Mouse (Mus musculus) embryonic facial prominence, embryonic 13.5 days (tissue): ENCODE results near the gene Sgsm3. TPM values are rescaled to one million over a fixed set of nuclear protein-coding genes. Genes with fewer than 3 reads are reported as not detected.

Experiments
- ATAC-seq: fragments of 200-750 bp; cut with Nextera tagmentation; 2 replicates; pipeline ENCODE4 v1.8.0; 2017; ENCODE audit warnings: low read depth; ENCODE audit not compliant: insufficient number of reproducible peaks, insufficient read depth, low FRiP score, low TSS enrichment
- H3K27ac ChIP-seq: fragments of 300-500 bp; sonication (generic); 2 replicates; pipeline ENCODE4 v1.5.1; 2015; ENCODE audit warnings: moderate library complexity, mild to moderate bottlenecking, inconsistent platforms
- H3K27me3 ChIP-seq: fragments of 300-500 bp; sonication (generic); 2 replicates; pipeline ENCODE4 v1.6.1; 2015; ENCODE audit warnings: mild to moderate bottlenecking, inconsistent platforms
- H3K36me3 ChIP-seq: fragments of 300-500 bp; sonication (generic); 2 replicates; pipeline ENCODE4 v1.6.1; 2015; ENCODE audit warnings: mild to moderate bottlenecking, inconsistent platforms
- H3K4me1 ChIP-seq: fragments of 300-500 bp; sonication (generic); 2 replicates; pipeline ENCODE4 v1.6.1; 2015; ENCODE audit warnings: inconsistent platforms
- H3K4me2 ChIP-seq: fragments of 300-500 bp; sonication (generic); 2 replicates; pipeline ENCODE4 v1.6.1; 2015; ENCODE audit warnings: moderate library complexity, mild to moderate bottlenecking, inconsistent platforms
- H3K4me3 ChIP-seq: fragments of 300-500 bp; sonication (generic); 2 replicates; pipeline ENCODE4 v1.5.1; 2015; ENCODE audit warnings: mild to moderate bottlenecking, inconsistent platforms
- H3K9ac ChIP-seq: fragments of 300-500 bp; sonication (generic); 2 replicates; pipeline ENCODE4 v1.6.1; 2015; ENCODE audit warnings: mild to moderate bottlenecking, inconsistent platforms
- H3K9me3 ChIP-seq: fragments of 300-500 bp; sonication (generic); 2 replicates; pipeline ENCODE4 v1.6.1; 2016; ENCODE audit warnings: inconsistent platforms
- WGBS: fragments of 180-500 bp; shearing (Covaris S2); methylation state at CpG from one replicate; pipeline ENCODE4 v1.1.7; 2015; ENCODE audit warnings: mixed read lengths; 5-methylcytosine and 5-hydroxymethylcytosine counted together
- polyA plus RNA-seq: library from polyadenylated mRNA; unstranded; fragments of >200 nt; fragmentation: Nextera tagmentation; extraction: Ambion mirVana; gene quantifications from 2 replicates; pipeline ENCODE4 v1.2.1, GENCODE M21; 2015

The Sgsm3 gene
- polyA plus RNA-seq, 1 experiment from 2014 or later = 25.9 TPM

- H3K27ac ChIP-seq = no peak overlapping the region
- no peaks in the 10 kb centered on the region for H3K4me1 ChIP-seq
- H3K4me2 ChIP-seq = no peak overlapping the region
- no peaks in the 10 kb centered on the region for H3K36me3 ChIP-seq
- ATAC-seq = no peak
- H3K9ac ChIP-seq = no peak overlapping the region
- no peak overlapping the region for H3K4me3 ChIP-seq
- H3K9me3 ChIP-seq = no peaks in the 10 kb centered on the region
- H3K27me3 ChIP-seq = no peaks in the 10 kb centered on the region
- WGBS = 43% methylated on average over 1 of the region's 1 CpGs
Observed at GRCm38 (mm10) chr15:80988331-80988730, 10.8 kb downstream of the Sgsm3 start.

GRCm38 (mm10) chr15:80989712-80990111 lies 12.1 kb downstream of the Sgsm3 start:
- Histone ChIP-seq H3K27me3 (no peaks in the 10 kb centered on the region), H3K9ac (no peak overlapping the region), H3K4me2 (no peak overlapping the region), H3K9me3 (no peaks in the 10 kb centered on the region), H3K4me1 (no peaks in the 10 kb centered on the region), H3K27ac (no peak overlapping the region), H3K36me3 (no peaks in the 10 kb centered on the region), H3K4me3 (no peak overlapping the region)
- ATAC-seq = no peak
- 64% methylated on average over 3 of the region's 3 CpGs for WGBS

GRCm38 (mm10) chr15:80994959-80995358 lies 17.4 kb downstream of the Sgsm3 start:
- Histone ChIP-seq H3K27ac (no peak overlapping the region), H3K36me3 (no peaks in the 10 kb centered on the region), H3K9ac (no peak overlapping the region), H3K4me1 (no peaks in the 10 kb centered on the region), H3K4me3 (no peak overlapping the region), H3K4me2 (no peak overlapping the region), H3K9me3 (no peaks in the 10 kb centered on the region), H3K27me3 (no peaks in the 10 kb centered on the region)
- no peak for ATAC-seq
- WGBS = 86% methylated on average over 5 of the region's 5 CpGs

GRCm38 (mm10) chr15:80996090-80996835 lies 18.7 kb downstream of the Sgsm3 start:
- Histone ChIP-seq H3K4me1 (no peaks in the 10 kb centered on the region; the same call in 1 of the 2 replicates), H3K9me3 (no peaks in the 10 kb centered on the region), H3K27ac (no peak overlapping the region), H3K4me2 (no peak overlapping the region), H3K9ac (no peak overlapping the region), H3K36me3 (no peaks in the 10 kb centered on the region), H3K27me3 (no peaks in the 10 kb centered on the region), H3K4me3 (no peak overlapping the region)
- WGBS = 69% methylated on average over 6 of the region's 6 CpGs
- no peak for ATAC-seq

- 45% methylated on average over 1 of the region's 1 CpGs for WGBS
- no peak overlapping the region for H3K9ac ChIP-seq
Observed at GRCm38 (mm10) chr15:80997077-80997476, 19.5 kb downstream of the Sgsm3 start.

GRCm38 (mm10) chr15:81000419-81001138 lies 23.0 kb downstream of the Sgsm3 start:
- no peaks in the 10 kb centered on the region; the same call in 1 of the 2 replicates for H3K4me1 ChIP-seq
- H3K4me2 ChIP-seq = no peak overlapping the region
- H3K4me3 ChIP-seq = no peak overlapping the region
- H3K9me3 ChIP-seq = no peaks in the 10 kb centered on the region
- 40% methylated on average over 3 of the region's 4 CpGs for WGBS
- H3K36me3 ChIP-seq = peaks cover 13% of the 10 kb centered on the region; the same call in 1 of the 2 replicates
- no peak overlapping the region for H3K9ac ChIP-seq
- no peaks in the 10 kb centered on the region for H3K27me3 ChIP-seq
- H3K27ac ChIP-seq = no peak overlapping the region
- ATAC-seq = no peak

More at GRCm38 (mm10) chr15:80997077-80997476, 19.5 kb downstream of the Sgsm3 start:
- Histone ChIP-seq H3K27ac (no peak overlapping the region), H3K4me2 (no peak overlapping the region), H3K36me3 (no peaks in the 10 kb centered on the region), H3K27me3 (no peaks in the 10 kb centered on the region), H3K4me1 (no peaks in the 10 kb centered on the region; the same call in 1 of the 2 replicates), H3K9me3 (no peaks in the 10 kb centered on the region), H3K4me3 (no peak overlapping the region)
- ATAC-seq = no peak

- Histone ChIP-seq H3K4me1 (no peaks in the 10 kb centered on the region), H3K27ac (peak overlapping the region; percentile 35; the same call in 1 of the 2 replicates), H3K36me3 (peaks cover 53% of the 10 kb centered on the region), H3K4me2 (no peak overlapping the region), H3K27me3 (no peaks in the 10 kb centered on the region), H3K4me3 (no peak overlapping the region), H3K9ac (no peak overlapping the region), H3K9me3 (no peaks in the 10 kb centered on the region)
- no peak for ATAC-seq
- WGBS = 79% methylated on average over 10 of the region's 10 CpGs
Observed at GRCm38 (mm10) chr15:81006127-81006735, 28.7 kb downstream of the Sgsm3 start.

GRCm38 (mm10) chr15:81007339-81007738 lies 29.8 kb downstream of the Sgsm3 start:
- no peak overlapping the region for H3K4me2 ChIP-seq
- H3K27me3 ChIP-seq = no peaks in the 10 kb centered on the region
- H3K9ac ChIP-seq = no peak overlapping the region
- WGBS = 93% methylated on average over 9 of the region's 9 CpGs
- H3K9me3 ChIP-seq = no peaks in the 10 kb centered on the region
- H3K4me1 ChIP-seq = no peaks in the 10 kb centered on the region
- no peak overlapping the region for H3K4me3 ChIP-seq
- no peak overlapping the region for H3K27ac ChIP-seq
- no peak for ATAC-seq
- H3K36me3 ChIP-seq = peaks cover 62% of the 10 kb centered on the region

- Histone ChIP-seq H3K27ac (no peak overlapping the region), H3K9ac (no peak overlapping the region), H3K4me3 (no peak overlapping the region), H3K27me3 (no peaks in the 10 kb centered on the region), H3K36me3 (peaks cover 62% of the 10 kb centered on the region), H3K4me2 (no peak overlapping the region), H3K4me1 (no peaks in the 10 kb centered on the region), H3K9me3 (no peaks in the 10 kb centered on the region)
- 88% methylated on average over 8 of the region's 8 CpGs for WGBS
- no peak for ATAC-seq
Observed at GRCm38 (mm10) chr15:81007905-81008304, 30.3 kb downstream of the Sgsm3 start.

- ATAC-seq = no peak
- H3K36me3 ChIP-seq = peaks cover 65% of the 10 kb centered on the region
- H3K4me1 ChIP-seq = no peaks in the 10 kb centered on the region
- 53% methylated on average over 10 of the region's 10 CpGs for WGBS
- H3K4me3 ChIP-seq = no peak overlapping the region
- no peaks in the 10 kb centered on the region for H3K9me3 ChIP-seq
- no peak overlapping the region for H3K4me2 ChIP-seq
- no peak overlapping the region for H3K9ac ChIP-seq
- no peaks in the 10 kb centered on the region for H3K27me3 ChIP-seq
- H3K27ac ChIP-seq = no peak overlapping the region
Observed at GRCm38 (mm10) chr15:81008689-81009123, 31.1 kb downstream of the Sgsm3 start.

GRCm38 (mm10) chr15:81010114-81010513 lies 32.5 kb downstream of the Sgsm3 start:
- Histone ChIP-seq H3K4me3 (no peak overlapping the region), H3K4me1 (no peaks in the 10 kb centered on the region), H3K27ac (no peak overlapping the region), H3K27me3 (no peaks in the 10 kb centered on the region), H3K36me3 (peaks cover 74% of the 10 kb centered on the region), H3K9me3 (no peaks in the 10 kb centered on the region), H3K4me2 (no peak overlapping the region), H3K9ac (no peak overlapping the region)
- no peak for ATAC-seq
- WGBS = 84% methylated on average over 7 of the region's 7 CpGs
